Mouse (Mus musculus): ENCODE results near the gene Lcat. TPM values are rescaled to one million over a fixed set of nuclear protein-coding genes. Genes with fewer than 3 reads are reported as not detected.
"Not testable (repeated sequence)": the region's sequence is repeated elsewhere in the genome, so short reads cannot be mapped to it uniquely, and the experiment has no call there.

The Lcat gene
- total RNA-seq (2022): 10 to 100 TPM; 30.9 to 47.5 (median 35.4) TPM

- DNase-seq (ENCODE audit: low spot score in 2 of 2): peak; percentile 61 to 70
Measured at GRCm38 (mm10) chr8:105943321-105943739, at the start of gene Lcat. Gene Lcat (minus strand): TSS chr8:105943382.

GRCm38 (mm10) chr8:105992499-105992898 lies 49.3 kb upstream of the Lcat start:
- no peak for DNase-seq (ENCODE audit: low spot score in 2 of 2)

GRCm38 (mm10) chr8:105991546-105991945 lies 48.4 kb upstream of the Lcat start:
- DNase-seq (ENCODE audit: low spot score in 2 of 2): no peak

DNA sequence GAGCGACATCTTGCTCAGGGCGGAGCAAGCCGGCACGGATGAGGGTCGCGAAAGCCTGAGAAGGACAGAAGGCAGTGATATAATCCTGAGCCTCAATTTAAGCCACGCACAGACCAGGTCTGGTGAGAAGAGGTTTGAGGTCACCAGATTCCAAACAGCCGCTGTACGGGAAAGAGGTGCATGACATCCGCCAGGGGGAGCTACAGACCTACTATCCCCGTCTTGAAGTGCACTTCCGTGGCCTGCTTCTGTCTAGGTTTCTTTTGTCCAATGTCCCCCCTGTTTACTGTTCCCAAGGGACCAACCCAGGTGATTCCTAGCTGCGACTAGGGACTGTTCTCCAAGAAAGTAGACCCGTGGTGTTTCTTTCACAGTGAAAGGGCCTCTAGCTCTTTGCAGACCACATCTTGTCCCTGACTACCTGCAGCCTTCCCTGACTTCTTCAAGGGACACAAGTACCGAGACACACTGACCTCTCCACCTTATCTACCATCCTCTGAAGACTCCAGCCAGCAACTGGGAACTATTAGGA lies 47.7 kb upstream of the Lcat start, which contains the start of gene Dus2:
Gene Dus2 (plus strand): TSS at position 482 of the 532 bp plus-strand sequence.
- DNase-seq (ENCODE audit: low spot score in 2 of 2): peak; percentile 37 to 65

DNA sequence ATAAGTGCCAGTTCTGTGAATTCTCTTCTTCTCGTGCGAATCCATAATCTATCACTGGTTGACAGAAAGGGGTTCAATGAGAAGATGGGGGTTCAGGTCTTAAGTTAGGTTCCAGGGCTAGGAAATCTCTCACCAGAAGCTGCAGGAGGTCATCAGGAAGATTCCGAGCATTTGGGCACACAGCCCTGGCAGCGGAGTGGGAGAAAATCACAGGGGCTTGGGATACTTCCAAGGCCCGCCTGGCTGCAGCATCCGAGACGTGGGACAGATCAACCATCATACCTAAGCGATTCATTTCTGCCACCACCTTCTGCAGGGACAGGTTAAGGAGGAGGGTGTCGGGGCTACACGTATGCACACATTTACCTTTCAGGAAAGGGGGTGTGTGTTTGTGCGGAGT lies 45.4 kb upstream of the Lcat start:
- no peak for DNase-seq (ENCODE audit: low spot score in 2 of 2)

- DNase-seq (ENCODE audit: low spot score in 2 of 2): not testable (repeated sequence)
Measured at GRCm38 (mm10) chr8:105983406-105983805, 40.2 kb upstream of the Lcat start.

- DNase-seq (ENCODE audit: low spot score in 2 of 2): no peak
Measured at GRCm38 (mm10) chr8:105981146-105981545, 38.0 kb upstream of the Lcat start.

- no peak for DNase-seq (ENCODE audit: low spot score in 2 of 2)
Measured at GRCm38 (mm10) chr8:105979325-105979724, 36.1 kb upstream of the Lcat start, which contains the start of gene Dpep3. Gene Dpep3 (minus strand): TSS chr8:105979429.

DNA sequence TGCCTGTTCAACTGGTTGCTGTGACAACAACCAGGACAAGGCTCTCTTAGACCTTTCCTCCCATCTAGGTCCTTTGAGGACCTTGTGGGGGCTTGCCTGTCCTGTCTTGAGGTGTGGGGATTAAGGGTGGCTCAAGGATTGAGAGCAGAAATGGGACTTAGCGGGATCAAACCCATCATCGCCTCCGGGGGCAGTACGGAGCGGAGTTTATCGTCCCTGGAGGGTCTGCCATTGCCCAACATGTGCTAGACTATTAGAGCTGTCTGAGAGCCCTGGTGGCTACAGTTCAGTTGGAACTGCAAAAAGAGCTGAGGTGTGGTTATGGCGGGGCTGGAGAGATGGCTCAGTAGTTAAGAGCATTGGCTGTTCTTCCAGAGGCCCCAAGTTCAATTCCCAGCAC lies 32.2 kb upstream of the Lcat start:
- no peak for DNase-seq (ENCODE audit: low spot score in 2 of 2)

DNA sequence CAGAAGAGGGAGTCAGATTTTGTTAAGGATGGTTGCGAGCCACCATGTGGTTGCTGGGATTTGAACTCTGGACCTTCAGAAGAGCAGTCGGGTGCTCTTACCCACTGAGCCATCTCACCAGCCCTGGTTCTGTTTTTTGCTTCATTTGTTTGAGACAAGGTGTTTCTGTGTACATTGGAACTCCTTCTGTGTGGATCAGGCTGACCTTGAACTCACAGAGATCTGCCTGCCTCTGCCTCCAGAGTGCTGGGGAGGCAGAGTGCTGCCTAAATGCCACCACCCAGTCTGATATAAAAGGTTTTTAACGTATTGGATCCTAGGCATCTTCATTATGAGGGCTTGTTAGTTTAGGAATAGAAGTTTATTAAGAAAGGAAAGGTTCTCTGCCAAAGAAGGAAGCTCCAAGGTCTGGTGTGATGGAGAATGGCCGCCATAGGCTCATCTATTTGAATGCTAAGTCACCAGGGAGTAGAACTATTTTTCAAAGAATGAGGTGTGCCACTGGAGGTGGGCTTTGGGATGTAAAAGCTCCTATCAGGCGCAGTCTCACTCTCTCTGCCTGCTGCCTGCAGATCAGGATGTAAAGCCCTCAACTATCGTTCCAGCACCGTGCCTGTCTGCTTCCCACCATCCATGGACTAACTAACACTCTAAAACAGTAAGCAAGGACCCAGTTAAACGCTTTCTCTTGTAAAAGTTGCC lies 28.0 kb upstream of the Lcat start:
- DNase-seq (ENCODE audit: low spot score in 2 of 2): no peak

DNA sequence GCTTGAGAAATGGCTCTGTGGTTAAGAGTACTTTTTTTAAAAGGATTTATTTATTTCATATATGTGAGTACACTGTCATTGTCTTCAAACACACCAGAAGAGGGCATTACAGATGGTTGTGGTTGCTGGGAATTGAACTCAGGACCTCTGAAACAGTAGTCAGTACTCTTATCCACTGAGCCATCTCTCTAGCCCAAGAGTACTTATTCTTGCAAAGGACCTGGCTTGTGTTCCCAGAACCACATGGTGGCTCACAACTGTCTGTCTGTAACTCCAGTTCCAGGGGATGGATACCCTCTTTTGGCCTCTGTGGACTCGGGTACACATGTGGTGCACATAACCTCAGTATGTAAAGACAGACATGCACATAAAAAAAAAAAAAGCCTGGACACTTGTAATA lies 26.2 kb upstream of the Lcat start:
- DNase-seq (ENCODE audit: low spot score in 2 of 2): no peak

DNA sequence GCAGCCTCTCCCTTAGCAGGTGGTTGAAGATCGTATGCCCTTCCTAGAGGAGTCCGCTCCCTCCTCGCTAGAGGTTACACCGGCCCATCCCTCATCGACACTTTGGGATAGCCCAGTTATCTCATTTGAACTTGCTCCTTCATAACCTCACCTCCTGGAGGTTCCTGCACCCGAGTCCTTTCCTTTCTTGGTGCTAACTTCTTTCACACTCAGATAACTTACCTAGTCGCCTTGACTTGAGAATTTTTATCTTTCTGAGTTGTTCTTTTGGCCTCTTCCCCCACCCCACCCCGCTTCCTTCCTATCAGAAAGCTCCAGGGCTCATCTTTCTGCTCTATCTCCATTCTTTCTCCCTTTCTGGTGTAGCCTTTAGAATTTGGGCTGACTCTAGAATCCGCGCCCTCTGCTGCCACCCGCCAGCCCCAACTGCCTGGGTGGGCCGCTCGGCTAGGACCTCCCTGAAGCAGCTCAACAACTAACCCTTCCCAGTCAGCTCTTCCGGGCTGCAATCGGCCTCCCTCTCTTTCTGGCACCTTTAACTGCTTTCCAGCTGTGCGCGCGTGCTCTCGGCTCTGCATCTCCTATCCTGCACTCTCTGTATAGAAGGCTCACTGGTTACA lies 23.6 kb upstream of the Lcat start:
- DNase-seq (ENCODE audit: low spot score in 2 of 2): no peak

DNA sequence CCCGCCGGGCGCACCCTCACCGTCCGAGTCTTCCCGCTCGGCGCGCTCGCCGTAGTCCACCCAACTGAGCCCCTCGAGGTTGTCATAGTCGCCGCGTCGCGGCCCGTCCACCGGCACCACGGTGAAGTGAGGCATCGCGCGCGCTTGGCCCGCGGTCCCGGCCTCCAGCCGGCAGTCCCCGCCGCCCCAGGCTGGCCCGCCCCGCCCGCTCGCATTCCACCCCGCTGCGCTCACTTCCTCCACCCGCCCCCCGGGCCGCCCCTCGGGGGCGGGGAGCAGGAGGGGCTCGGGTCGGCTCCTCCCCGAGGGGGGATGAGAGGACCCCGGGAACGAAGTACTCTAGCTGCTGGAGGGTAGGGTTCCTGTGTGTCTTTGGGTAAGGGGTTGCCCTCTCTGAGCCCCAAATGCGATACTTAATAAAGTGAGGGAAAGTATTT lies 22.7 kb upstream of the Lcat start, which contains the start of gene Slc12a4:
Gene Slc12a4 (minus strand): TSS at position 193 of the 437 bp plus-strand sequence.
- no peak for DNase-seq (ENCODE audit: low spot score in 2 of 2)

DNA sequence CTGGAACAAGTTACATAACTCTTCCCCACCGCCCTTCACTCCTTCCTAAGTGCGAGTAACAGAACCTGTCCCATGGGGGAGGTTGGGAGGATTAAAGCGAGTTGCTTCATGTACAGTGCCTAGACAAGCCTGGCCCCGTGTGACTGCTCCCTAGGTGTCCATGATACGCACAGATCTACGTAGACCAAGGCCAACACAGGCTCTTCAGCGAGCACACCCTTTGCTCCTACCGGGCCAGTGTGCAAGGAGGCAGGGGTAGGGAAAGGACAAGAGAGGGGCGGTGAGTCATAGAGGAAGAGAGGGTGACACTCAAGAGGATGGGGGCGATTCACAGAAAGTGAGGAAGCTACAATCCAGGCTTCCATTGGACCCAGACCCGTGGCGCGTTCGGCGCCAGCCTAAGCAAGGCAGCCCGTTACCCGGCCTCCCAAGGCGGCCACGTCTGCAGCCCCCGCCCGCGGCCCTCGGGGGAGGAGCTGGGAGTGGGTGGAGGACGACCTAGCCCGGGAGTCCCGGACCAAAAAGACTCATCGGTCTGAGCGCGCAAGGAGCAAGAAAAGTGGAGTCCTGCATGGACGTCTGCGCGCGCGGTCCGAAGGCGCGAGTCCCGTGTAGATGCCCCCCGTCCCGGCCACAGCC lies 22.2 kb upstream of the Lcat start:
- DNase-seq (ENCODE audit: low spot score in 2 of 2): no peak

- DNase-seq (ENCODE audit: low spot score in 2 of 2): no peak
Measured at GRCm38 (mm10) chr8:105964506-105965265, 21.5 kb upstream of the Lcat start.

DNA sequence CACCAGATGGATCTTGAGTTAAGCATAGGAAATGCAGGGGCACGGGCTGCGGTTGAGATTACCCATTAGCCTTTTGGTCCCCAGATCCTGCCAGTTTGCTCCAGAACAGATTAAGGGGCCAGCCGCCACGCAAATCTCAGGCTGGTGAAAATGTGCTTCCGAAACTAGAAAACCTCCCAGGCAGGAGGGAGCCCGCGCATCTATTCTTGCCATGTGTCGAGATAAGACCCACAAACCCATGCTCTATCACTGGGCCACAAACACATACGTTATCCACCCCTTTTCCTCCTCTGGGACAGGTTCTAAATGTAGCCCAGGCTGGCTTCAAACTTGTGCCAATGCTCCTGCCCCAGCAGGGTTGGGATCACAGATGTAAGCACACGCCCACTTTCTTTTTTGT lies 18.4 kb upstream of the Lcat start:
- no peak for DNase-seq (ENCODE audit: low spot score in 2 of 2)

- no peak for DNase-seq (ENCODE audit: low spot score in 2 of 2)
Measured at GRCm38 (mm10) chr8:105961101-105961500, 17.9 kb upstream of the Lcat start.

DNA sequence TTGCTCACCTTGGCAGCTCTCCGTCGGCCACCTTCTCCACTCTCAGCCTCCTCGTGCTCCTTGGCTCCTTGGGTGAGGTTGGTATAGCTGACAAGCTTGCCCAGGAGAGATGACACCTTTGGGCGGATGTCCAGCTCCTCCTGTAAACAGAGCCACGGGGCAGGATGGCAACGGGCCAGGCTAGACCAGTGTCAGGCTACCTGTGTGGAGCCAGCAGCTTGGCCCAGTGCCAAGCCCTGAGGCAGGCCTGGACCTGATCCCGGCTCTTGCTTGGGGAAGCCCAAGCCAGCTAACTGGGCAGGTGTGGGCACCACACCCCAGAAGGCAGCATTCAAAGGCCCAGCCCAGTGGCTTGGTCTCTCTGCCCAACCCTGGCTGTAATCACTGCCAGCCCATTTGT lies 16.2 kb upstream of the Lcat start:
- no peak for DNase-seq (ENCODE audit: low spot score in 2 of 2)

- no peak for DNase-seq (ENCODE audit: low spot score in 2 of 2)
Measured at GRCm38 (mm10) chr8:105957813-105958212, 14.6 kb upstream of the Lcat start.

- no peak for DNase-seq (ENCODE audit: low spot score in 2 of 2)
Measured at GRCm38 (mm10) chr8:105956556-105956955, 13.4 kb upstream of the Lcat start.

DNA sequence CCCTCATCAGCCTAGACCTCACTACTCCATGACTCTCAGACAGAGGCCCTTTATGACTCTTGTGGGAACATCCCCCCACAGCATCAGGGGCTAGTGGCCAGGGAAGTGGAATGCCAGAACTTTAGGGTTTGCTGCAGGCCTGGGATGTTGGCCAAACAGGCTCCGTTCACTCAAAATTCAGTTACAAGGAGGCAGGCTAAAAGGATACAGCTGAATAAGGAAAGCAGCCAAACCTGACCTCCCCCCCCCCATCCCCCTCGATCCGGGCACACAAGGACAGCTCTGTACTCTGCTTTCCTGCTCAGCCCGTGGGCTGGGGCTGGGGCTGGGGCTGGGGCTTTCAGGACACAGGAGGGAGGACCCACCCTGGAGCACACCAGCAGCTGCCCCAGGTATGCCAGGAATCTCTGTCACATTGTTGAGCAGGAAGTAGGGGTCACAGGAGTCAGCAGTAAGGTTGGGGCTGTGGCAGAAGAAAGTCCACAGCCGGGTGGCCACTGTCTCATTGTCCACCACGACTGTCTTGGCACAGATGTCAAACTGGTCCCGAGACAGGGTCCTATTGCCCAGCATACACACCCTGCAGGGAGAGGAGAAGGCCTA lies 8.0 kb upstream of the Lcat start:
- DNase-seq (ENCODE audit: low spot score in 2 of 2): peak; percentile 58 to 71

Measured in layer of hippocampus, adult 8-10 months (tissue).